Mouse (Mus musculus): ENCODE data around the gene Mroh9. TPM values are rescaled to one million over a fixed set of nuclear protein-coding genes. Genes with fewer than 3 reads are reported as not detected.

The Mroh9 gene
- total RNA-seq (2021), result not detected
- long read RNA-seq, experiment 1, partial matches to known transcripts, result 0 of 1 reads
- long read RNA-seq, experiment 1, other reads (novel, unspliced or antisense), result 1 of 1 reads
- long read RNA-seq, experiment 2, result 0 reads

GRCm38 (mm10) chr1:163085570-163085969 is at the start of gene Mroh9:
Mroh9 (minus strand) TSS chr1:163085670.
- DNase-seq, result no peak

GRCm38 (mm10) chr1:163129976-163130375 is 44.5 kb upstream of the Mroh9 start:
- no peak for DNase-seq

GRCm38 (mm10) chr1:163129129-163129900 is 43.8 kb upstream of the Mroh9 start:
- DNase-seq, result no peak

GRCm38 (mm10) chr1:163126175-163126881 is 40.9 kb upstream of the Mroh9 start:
- DNase-seq, result no peak

- no peak for DNase-seq
Measured at GRCm38 (mm10) chr1:163122414-163122813, 36.9 kb upstream of the Mroh9 start.

GRCm38 (mm10) chr1:163113461-163114174 is 28.1 kb upstream of the Mroh9 start:
- no peak for DNase-seq

- DNase-seq, result no peak
Measured at GRCm38 (mm10) chr1:163112482-163113164, 27.2 kb upstream of the Mroh9 start.

GRCm38 (mm10) chr1:163104960-163105359 is 19.5 kb upstream of the Mroh9 start:
- no peak for DNase-seq

GRCm38 (mm10) chr1:163091438-163092155 is 6.1 kb upstream of the Mroh9 start:
- peak; percentile 2 to 57 for DNase-seq

- peak; percentile 28 to 63 for DNase-seq
Measured at GRCm38 (mm10) chr1:163070502-163070901, 15.0 kb downstream of the Mroh9 start.

- no peak for DNase-seq
Measured at GRCm38 (mm10) chr1:163060381-163060780, 25.1 kb downstream of the Mroh9 start.

- DNase-seq, result peak; percentile 27 to 33
Measured at GRCm38 (mm10) chr1:163057363-163057762, 28.1 kb downstream of the Mroh9 start.

GRCm38 (mm10) chr1:163055629-163056028 is 29.8 kb downstream of the Mroh9 start:
- DNase-seq, result peak; percentile 14 to 15

GRCm38 (mm10) chr1:163023075-163023474 is 62.4 kb downstream of the Mroh9 start:
- no peak for DNase-seq

GRCm38 (mm10) chr1:163009220-163009619 is 76.2 kb downstream of the Mroh9 start:
- DNase-seq, result peak in 1 of 2 experiments; percentile 32

- DNase-seq, result peak in 1 of 2 experiments; percentile 19
Measured at GRCm38 (mm10) chr1:163003496-163003895, 82.0 kb downstream of the Mroh9 start.

GRCm38 (mm10) chr1:163001271-163001829 is 84.1 kb downstream of the Mroh9 start:
- DNase-seq, result no peak

- no peak for DNase-seq
Measured at GRCm38 (mm10) chr1:162987546-162987945, 97.9 kb downstream of the Mroh9 start.

- DNase-seq, result no peak
Measured at GRCm38 (mm10) chr1:162986777-162987176, 98.7 kb downstream of the Mroh9 start.

- DNase-seq, result peak; percentile 40 to 53
Measured at GRCm38 (mm10) chr1:162986121-162986748, 99.2 kb downstream of the Mroh9 start.
